Mouse (Mus musculus) heart, embryonic 15.5 days (tissue): ENCODE results near the gene Vmn1r113. TPM values are rescaled to one million over a fixed set of nuclear protein-coding genes. Genes with fewer than 3 reads are reported as not detected.
"Not testable (repeated sequence)": the region's sequence is repeated elsewhere in the genome, so short reads cannot be mapped to it uniquely, and the experiment has no call there.

Source experiments
- ATAC-seq: fragments of 200-750 bp; cut with Nextera tagmentation; replicated peaks from 2 replicates; pipeline ENCODE4 v1.8.0; 2017; ENCODE audit warnings: low read depth, moderate TSS enrichment; ENCODE audit not compliant: insufficient number of reproducible peaks, insufficient read depth, low FRiP score
- H3K27ac ChIP-seq: fragments of 300-500 bp; sonication (generic); 2 replicates; pipeline ENCODE4 v1.5.1; 2015; ENCODE audit warnings: mild to moderate bottlenecking, inconsistent platforms
- H3K27me3 ChIP-seq: fragments of 300-500 bp; sonication (generic); 2 replicates; pipeline ENCODE4 v1.6.1; 2015; ENCODE audit warnings: inconsistent platforms
- H3K36me3 ChIP-seq: fragments of 300-500 bp; sonication (generic); 2 replicates; pipeline ENCODE4 v1.6.1; 2015; ENCODE audit warnings: mild to moderate bottlenecking, inconsistent platforms
- H3K4me1 ChIP-seq: fragments of 300-500 bp; sonication (generic); replicated peaks from 2 replicates; pipeline ENCODE4 v1.6.1; 2015; ENCODE audit warnings: inconsistent platforms
- H3K4me2 ChIP-seq: fragments of 300-500 bp; sonication (generic); 2 replicates; pipeline ENCODE4 v1.6.1; 2015; ENCODE audit warnings: inconsistent platforms, mild to moderate bottlenecking, moderate library complexity
- H3K4me3 ChIP-seq: fragments of 300-500 bp; sonication (generic); 2 replicates; pipeline ENCODE4 v1.5.1; 2015; ENCODE audit warnings: mild to moderate bottlenecking, inconsistent platforms
- H3K9ac ChIP-seq: fragments of 300-500 bp; sonication (generic); 2 replicates; pipeline ENCODE4 v1.6.1; 2015; ENCODE audit warnings: mild to moderate bottlenecking, inconsistent platforms
- H3K9me3 ChIP-seq: fragments of 300-500 bp; sonication (generic); replicated peaks from 2 replicates; pipeline ENCODE4 v1.6.1; 2016; ENCODE audit warnings: inconsistent platforms
- WGBS: fragments of 180-500 bp; shearing (Covaris S2); methylation state at CpG from one replicate; pipeline ENCODE4 v1.1.7; 2015; ENCODE audit warnings: mixed read lengths; 5-methylcytosine and 5-hydroxymethylcytosine counted together
- polyA plus RNA-seq: library from polyadenylated mRNA; unstranded; fragments of >200 nt; fragmentation: Nextera tagmentation; extraction: Ambion mirVana; gene quantifications from 2 replicates; pipeline ENCODE4 v1.2.1, GENCODE M21; 2015

The Vmn1r113 gene
- not detected in 2 replicates for polyA plus RNA-seq

DNA sequence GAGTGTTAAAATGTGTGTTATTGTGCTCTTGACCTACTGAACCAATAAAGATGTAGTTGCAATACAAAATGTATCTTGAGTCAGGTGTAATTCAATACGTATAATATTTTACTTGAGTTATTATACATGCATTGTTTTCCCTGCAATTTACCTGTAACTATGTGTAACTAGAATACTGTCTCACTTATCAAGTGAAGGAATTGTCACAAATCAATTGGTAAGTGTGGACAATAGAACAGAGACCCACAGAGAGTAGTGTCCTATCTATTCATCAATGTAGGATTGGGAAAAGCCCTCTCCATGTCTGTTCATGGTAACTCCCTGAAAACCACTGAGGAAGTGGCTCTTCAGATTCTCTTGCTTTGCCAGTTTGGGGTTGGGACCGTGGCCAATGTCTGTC, at the start of gene Vmn1r113:
Gene Vmn1r113, plus strand, starts transcription at position 301 of the 400 bp plus-strand sequence.
- not testable (repeated sequence) for H3K9me3 ChIP-seq, H3K36me3 ChIP-seq, H3K27ac ChIP-seq, H3K4me2 ChIP-seq, ATAC-seq, H3K4me1 ChIP-seq, H3K9ac ChIP-seq, H3K4me3 ChIP-seq, H3K27me3 ChIP-seq
- 50% methylated on average over 2 of the region's 2 CpGs for WGBS

DNA sequence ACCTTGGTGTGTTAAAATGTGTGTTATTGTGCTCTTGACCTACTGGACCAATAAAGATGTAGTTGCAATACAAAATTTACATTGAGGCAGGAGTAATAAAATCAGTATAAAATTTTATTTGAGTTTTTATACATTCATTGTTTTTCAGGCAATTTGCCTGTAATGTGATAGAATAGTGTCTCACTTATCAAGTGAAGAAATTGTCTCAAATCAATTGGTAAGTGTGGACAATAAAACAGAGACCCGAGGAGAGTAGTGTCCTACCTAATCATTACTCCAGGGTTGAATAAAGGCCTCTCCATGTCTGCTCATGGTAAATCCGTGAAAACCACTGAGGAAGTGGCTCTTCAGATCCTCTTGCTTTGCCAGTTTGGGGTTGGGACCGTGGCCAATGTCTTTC, 16.2 kb upstream of the Vmn1r113 start, which contains the start of gene Vmn1r112:
Gene Vmn1r112, plus strand, starts transcription at position 301 of the 400 bp plus-strand sequence.
- H3K27ac ChIP-seq, H3K9ac ChIP-seq, ATAC-seq, H3K9me3 ChIP-seq, H3K27me3 ChIP-seq, H3K4me1 ChIP-seq, H3K36me3 ChIP-seq, H3K4me3 ChIP-seq, H3K4me2 ChIP-seq: not testable (repeated sequence)
- WGBS: no CpG with 5 or more reads among the region's 3 CpGs

DNA sequence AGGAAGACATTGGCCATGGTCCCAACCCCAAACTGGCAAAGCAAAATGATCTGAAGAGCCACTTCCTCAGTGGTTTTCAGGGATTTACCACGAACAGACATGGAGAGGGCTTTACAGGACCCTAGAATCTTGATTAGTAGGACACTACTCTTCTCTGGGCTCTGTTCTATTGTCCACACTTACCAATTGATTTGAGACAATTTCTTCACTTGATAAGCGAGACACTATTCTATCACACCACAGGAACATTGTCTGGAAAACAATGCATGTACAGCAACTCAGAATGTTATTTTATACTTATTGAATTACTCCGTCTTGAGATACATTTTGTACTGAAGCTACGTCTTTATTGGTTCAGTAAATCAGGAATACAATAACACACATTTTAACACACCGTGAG, 25.0 kb downstream of the Vmn1r113 start, which contains the start of gene Vmn1r114:
Gene Vmn1r114, minus strand, starts transcription at position 101 of the 400 bp plus-strand sequence.
- not testable (repeated sequence) for H3K4me3 ChIP-seq, H3K9ac ChIP-seq, H3K4me1 ChIP-seq, ATAC-seq, H3K4me2 ChIP-seq, H3K36me3 ChIP-seq, H3K9me3 ChIP-seq, H3K27ac ChIP-seq, H3K27me3 ChIP-seq
- no CpG with 5 or more reads among the region's 5 CpGs for WGBS

Other genes with a start within 250 kb of the Vmn1r113 start
- gene Gm5726, start 241.5 kb upstream of the Vmn1r113 start, polyA plus RNA-seq: not detected in 2 replicates
- gene Gm4141, start 211.0 kb upstream of the Vmn1r113 start, polyA plus RNA-seq: not detected in 2 replicates
- not detected in 2 replicates for gene Gm4513, start 188.3 kb upstream of the Vmn1r113 start, polyA plus RNA-seq
- not detected in 2 replicates for gene Vmn1r107, start 118.4 kb upstream of the Vmn1r113 start, polyA plus RNA-seq
- gene Vmn1r111, start 84.1 kb upstream of the Vmn1r113 start, polyA plus RNA-seq: not detected in 2 replicates
- gene Gm10668, start 56.7 kb upstream of the Vmn1r113 start, polyA plus RNA-seq: not detected in 2 replicates
- gene Vmn1r112, start 16.1 kb upstream of the Vmn1r113 start, polyA plus RNA-seq: not detected in 2 replicates
- gene Vmn1r114, start 24.9 kb downstream of the Vmn1r113 start, polyA plus RNA-seq: not detected in 2 replicates
- gene Vmn1r115, start 57.7 kb downstream of the Vmn1r113 start, polyA plus RNA-seq: not detected in 2 replicates
- gene Vmn1r116, start 85.0 kb downstream of the Vmn1r113 start, polyA plus RNA-seq: not detected in 2 replicates
- not detected in 2 replicates for gene Vmn1r117, start 96.8 kb downstream of the Vmn1r113 start, polyA plus RNA-seq
- not detected in 2 replicates for gene Vmn1r118, start 125.1 kb downstream of the Vmn1r113 start, polyA plus RNA-seq
- not detected in 2 replicates for gene Vmn1r119, start 225.2 kb downstream of the Vmn1r113 start, polyA plus RNA-seq